Mouse (Mus musculus) heart, embryonic 14.5 days (tissue): ENCODE measurements around the gene Klhdc4. TPM values are rescaled to one million over a fixed set of nuclear protein-coding genes. Genes with fewer than 3 reads are reported as not detected.

Experiments used
- ATAC-seq: fragments of 200-750 bp; cut with Nextera tagmentation; 2 replicates; pipeline ENCODE4 v1.8.0; 2017; ENCODE audit warnings: low read depth, moderate TSS enrichment; ENCODE audit not compliant: insufficient number of reproducible peaks, insufficient read depth, low FRiP score
- H3K27ac ChIP-seq, 2 experiments: fragments of 200-500 bp in 1 of 2; fragments of 300-500 bp in 1 of 2; sonication (generic) in 1 of 2; replicated peaks in 1 of 2; 2 replicates each; pipeline ENCODE4 v1.5.1; 2012 to 2014; ENCODE audit warnings: low read depth in 2 of 2, low read length in 2 of 2, control low read depth in 1 of 2, mild to moderate bottlenecking in 1 of 2, mixed read lengths in 1 of 2; ENCODE audit not compliant: control insufficient read depth in 1 of 2, insufficient read depth in 1 of 2
- H3K27me3 ChIP-seq: fragments of 300-500 bp; sonication (generic); 2 replicates; pipeline ENCODE4 v1.6.1; 2014; ENCODE audit warnings: mild to moderate bottlenecking, low read length, control low read depth; ENCODE audit not compliant: control insufficient read depth, insufficient read depth
- H3K36me3 ChIP-seq: fragments of 300-500 bp; sonication (generic); 2 replicates; pipeline ENCODE4 v1.6.1; 2014; ENCODE audit warnings: mild to moderate bottlenecking, control low read depth, low read length, mixed read lengths; ENCODE audit not compliant: control insufficient read depth, insufficient read depth
- H3K4me1 ChIP-seq, 2 experiments: fragments of 200-500 bp in 1 of 2; fragments of 300-500 bp in 1 of 2; sonication (generic) in 1 of 2; 2 replicates each; pipeline ENCODE4 v1.6.1; 2012 to 2014; ENCODE audit warnings: low read length in 2 of 2, control low read depth in 1 of 2, mixed read lengths in 1 of 2; ENCODE audit not compliant: control insufficient read depth in 2 of 2, insufficient read depth in 2 of 2
- H3K4me2 ChIP-seq: fragments of 300-500 bp; sonication (generic); 2 replicates; pipeline ENCODE4 v1.6.1; 2014; ENCODE audit warnings: mild to moderate bottlenecking, low read length
- H3K4me3 ChIP-seq, 2 experiments: fragments of 200-500 bp in 1 of 2; fragments of 300-500 bp in 1 of 2; sonication (generic) in 1 of 2; 2 replicates each; pipeline ENCODE4 v1.5.1; 2012 to 2014; ENCODE audit warnings: low read length in 2 of 2, mild to moderate bottlenecking in 2 of 2, control low read depth in 1 of 2, low read depth in 1 of 2, moderate library complexity in 1 of 2; ENCODE audit not compliant: control insufficient read depth in 1 of 2, insufficient read depth in 1 of 2
- H3K9ac ChIP-seq: fragments of 300-500 bp; sonication (generic); 2 replicates; pipeline ENCODE4 v1.6.1; 2014; ENCODE audit warnings: mild to moderate bottlenecking, low read length
- H3K9me3 ChIP-seq: fragments of 300-500 bp; sonication (generic); 2 replicates; pipeline ENCODE4 v1.6.1; 2016; ENCODE audit warnings: low read length, control low read depth; ENCODE audit not compliant: control insufficient read depth
- WGBS: fragments of 180-500 bp; shearing (Covaris S2); extraction: QIAGEN DNeasy Blood & Tissue Kit; methylation state at CpG from one replicate; pipeline ENCODE4 v1.1.7; 2014; 5-methylcytosine and 5-hydroxymethylcytosine counted together
- polyA plus RNA-seq: library from polyadenylated mRNA; unstranded; fragments of >200 nt; fragmentation: Nextera tagmentation; extraction: Ambion mirVana; gene quantifications from 2 replicates; pipeline ENCODE4 v1.2.1, GENCODE M21; 2014

Gene Klhdc4
- polyA plus RNA-seq, result 20.8 and 20.9 TPM in 2 replicates

- no peaks in the 10 kb centered on the region for H3K9me3 ChIP-seq
- H3K27ac ChIP-seq, result peak within 1 kb of the TSS in 1 of 2 experiments; percentile 44; a peak in 1 of 4 replicates
- peak within 1 kb of the TSS; percentile 96 for H3K4me2 ChIP-seq
- H3K4me1 ChIP-seq, result peaks cover 10 to 17% of the 10 kb centered on the region in 2 experiments
- peak; percentile 83 for ATAC-seq
- peak within 1 kb of the TSS; percentile 75 to 87 for H3K4me3 ChIP-seq
- no peaks in the 10 kb centered on the region for H3K36me3 ChIP-seq
- H3K9ac ChIP-seq, result peak within 1 kb of the TSS; percentile 92
- no peaks in the 10 kb centered on the region for H3K27me3 ChIP-seq
- under 1% methylated on average over 67 of the region's 68 CpGs for WGBS
These were observed at the start of gene Klhdc4 for GRCm38 (mm10) chr8:121829048-121829776. TSS of gene Klhdc4 (minus strand) at chr8:121829569.

GRCm38 (mm10) chr8:121877828-121878480, 48.6 kb upstream of the Klhdc4 start:
- Histone ChIP-seq H3K4me1 (peaks cover 35 to 38% of the 10 kb centered on the region in 2 experiments), H3K9ac (no peak overlapping the region), H3K27me3 (no peaks in the 10 kb centered on the region), H3K27ac (no peak overlapping the region), H3K9me3 (no peaks in the 10 kb centered on the region), H3K4me2 (no peak overlapping the region), H3K36me3 (peaks cover 11% of the 10 kb centered on the region), H3K4me3 (no peak overlapping the region)
- 83% methylated on average over 7 of the region's 7 CpGs for WGBS
- no peak for ATAC-seq

GRCm38 (mm10) chr8:121877212-121877611, 47.8 kb upstream of the Klhdc4 start:
- no peak for ATAC-seq
- no peak overlapping the region for H3K27ac ChIP-seq
- H3K4me3 ChIP-seq, result no peak overlapping the region
- peaks cover 4% of the 10 kb centered on the region for H3K36me3 ChIP-seq
- peaks cover 36 to 42% of the 10 kb centered on the region in 2 experiments for H3K4me1 ChIP-seq
- H3K4me2 ChIP-seq, result no peak overlapping the region
- no peaks in the 10 kb centered on the region for H3K9me3 ChIP-seq
- no peaks in the 10 kb centered on the region for H3K27me3 ChIP-seq
- H3K9ac ChIP-seq, result no peak overlapping the region; the same call in 1 of the 2 replicates
- WGBS, result 55% methylated on average over 5 of the region's 5 CpGs

GRCm38 (mm10) chr8:121875517-121875916, 46.1 kb upstream of the Klhdc4 start:
- no peak overlapping the region for H3K4me3 ChIP-seq
- 0 out of 2 replicates have a peak, but pooled peaks have one; percentile 41 for ATAC-seq
- H3K4me1 ChIP-seq, result peaks cover 28 to 31% of the 10 kb centered on the region in 2 experiments
- no peaks in the 10 kb centered on the region for H3K27me3 ChIP-seq
- 41% methylated on average over 9 of the region's 9 CpGs for WGBS
- peak overlapping the region; percentile 52 to 57 for H3K27ac ChIP-seq
- no peaks in the 10 kb centered on the region for H3K9me3 ChIP-seq
- no peaks in the 10 kb centered on the region for H3K36me3 ChIP-seq
- H3K4me2 ChIP-seq, result 0 out of 2 replicates have a peak overlapping the region, but pooled peaks have one; percentile 0
- H3K9ac ChIP-seq, result peak overlapping the region; percentile 31; the same call in 1 of the 2 replicates

GRCm38 (mm10) chr8:121875045-121875444, 45.7 kb upstream of the Klhdc4 start:
- peak overlapping the region; percentile 52 to 57 for H3K27ac ChIP-seq
- H3K9me3 ChIP-seq, result no peaks in the 10 kb centered on the region
- H3K36me3 ChIP-seq, result no peaks in the 10 kb centered on the region
- ATAC-seq, result no peak
- H3K4me3 ChIP-seq, result no peak overlapping the region
- 0 out of 2 replicates have a peak overlapping the region, but pooled peaks have one; percentile 0 for H3K4me2 ChIP-seq
- peaks cover 26 to 27% of the 10 kb centered on the region in 2 experiments for H3K4me1 ChIP-seq
- WGBS, result 34% methylated on average over 3 of the region's 3 CpGs
- no peaks in the 10 kb centered on the region for H3K27me3 ChIP-seq
- H3K9ac ChIP-seq, result peak overlapping the region; percentile 31; the same call in 1 of the 2 replicates

- Histone ChIP-seq H3K4me1 (peaks cover 26 to 27% of the 10 kb centered on the region in 2 experiments), H3K4me2 (no peak overlapping the region), H3K36me3 (no peaks in the 10 kb centered on the region), H3K9me3 (no peaks in the 10 kb centered on the region), H3K9ac (no peak overlapping the region), H3K27ac (no peak overlapping the region; a peak in 1 of 4 replicates), H3K27me3 (no peaks in the 10 kb centered on the region), H3K4me3 (no peak overlapping the region)
- WGBS, result 39% methylated on average over 9 of the region's 9 CpGs
- peak; percentile 32; the same call in 1 of the 2 replicates for ATAC-seq
These were observed 44.7 kb upstream of the Klhdc4 start for GRCm38 (mm10) chr8:121874031-121874430.

GRCm38 (mm10) chr8:121871833-121872440, 42.6 kb upstream of the Klhdc4 start:
- Histone ChIP-seq H3K4me2 (peak overlapping the region; percentile 44), H3K36me3 (no peaks in the 10 kb centered on the region), H3K9me3 (no peaks in the 10 kb centered on the region), H3K27me3 (no peaks in the 10 kb centered on the region), H3K9ac (peak overlapping the region; percentile 25), H3K4me1 (peaks cover 26 to 27% of the 10 kb centered on the region in 2 experiments), H3K4me3 (no peak overlapping the region), H3K27ac (no peak overlapping the region)
- 15% methylated on average over 10 of the region's 10 CpGs for WGBS
- peak; percentile 8; the same call in 1 of the 2 replicates for ATAC-seq
